Mouse (Mus musculus) lung, postnatal 0 days (tissue): Measurements from ENCODE around the gene Arhgap5. TPM values are rescaled to one million over a fixed set of nuclear protein-coding genes. Genes with fewer than 3 reads are reported as not detected.
A peak's percentile ranks its signal among the peaks of the same experiment; 100 is the strongest.

Source experiments
- ATAC-seq: fragments of 200-750 bp; cut with Nextera tagmentation; 2 replicates; pipeline ENCODE4 v1.8.0; 2017; ENCODE audit warnings: moderate library complexity
- DNase-seq: peaks from one replicate; pipeline ENCODE4 v3.0.0-alpha.2; 2016; ENCODE audit warnings: low spot score
- H3K27ac ChIP-seq: fragments of 300-500 bp; sonication (generic); 2 replicates; pipeline ENCODE4 v1.5.1; 2014; ENCODE audit warnings: antibody characterized with exemption, mild to moderate bottlenecking, low read length, mixed read lengths
- H3K27me3 ChIP-seq: fragments of 300-500 bp; sonication (generic); replicated peaks from 2 replicates; pipeline ENCODE4 v1.6.1; 2014; ENCODE audit warnings: low read length, mixed read lengths; ENCODE audit not compliant: insufficient read depth
- H3K36me3 ChIP-seq: fragments of 300-500 bp; sonication (generic); 2 replicates; pipeline ENCODE4 v1.6.1; 2014; ENCODE audit warnings: low read length, mixed read lengths; ENCODE audit not compliant: insufficient read depth
- H3K4me1 ChIP-seq: fragments of 300-500 bp; sonication (generic); 2 replicates; pipeline ENCODE4 v1.6.1; 2014; ENCODE audit warnings: antibody characterized with exemption, low read depth, low read length, mixed read lengths; ENCODE audit not compliant: insufficient read depth
- H3K4me2 ChIP-seq: fragments of 300-500 bp; sonication (generic); replicated peaks from 2 replicates; pipeline ENCODE4 v1.6.1; 2014; ENCODE audit warnings: low read depth, mild to moderate bottlenecking, low read length, moderate library complexity, mixed read lengths
- H3K4me3 ChIP-seq: fragments of 300-500 bp; sonication (generic); 2 replicates; pipeline ENCODE4 v1.5.1; 2014; ENCODE audit warnings: low read depth, low read length
- H3K9ac ChIP-seq: fragments of 300-500 bp; sonication (generic); replicated peaks from 2 replicates; pipeline ENCODE4 v1.6.1; 2014; ENCODE audit warnings: low read depth, mild to moderate bottlenecking
- H3K9me3 ChIP-seq: fragments of 300-500 bp; sonication (generic); 2 replicates; pipeline ENCODE4 v1.6.1; 2016; ENCODE audit warnings: low read length, mixed read lengths
- CTCF ChIP-seq: IDR thresholded peaks from 2 replicates; pipeline ENCODE4 v1.5.1; 2016; ENCODE audit warnings: antibody characterized with exemption, mild to moderate bottlenecking
- EP300 ChIP-seq: IDR thresholded peaks from 2 replicates; pipeline ENCODE4 v1.6.1; 2016; ENCODE audit warnings: antibody characterized with exemption, mild to moderate bottlenecking, control low read depth
- WGBS: fragments of 180-500 bp; shearing (Covaris S2); extraction: QIAGEN DNeasy Blood & Tissue Kit; methylation state at CpG from one replicate; pipeline ENCODE4 v1.1.7; 2014; 5-methylcytosine and 5-hydroxymethylcytosine counted together
- polyA plus RNA-seq: library from polyadenylated mRNA; unstranded; fragments of >200 nt; fragmentation: Nextera tagmentation; extraction: Ambion mirVana; gene quantifications from 2 replicates; pipeline ENCODE4 v1.2.1, GENCODE M21; 2015

Arhgap5 gene
- polyA plus RNA-seq, 1 experiment from 2014 or later = 32.1 TPM

GRCm38 (mm10) chr12:52615703-52616102, 111.9 kb downstream of the Arhgap5 start:
- no peaks in the 10 kb centered on the region for H3K9me3 ChIP-seq
- no peak overlapping the region for H3K27ac ChIP-seq
- no peak overlapping the region for H3K4me2 ChIP-seq
- TF ChIP-seq CTCF (no peak), EP300 (no peak)
- no peak for DNase-seq
- no peak overlapping the region for H3K4me3 ChIP-seq
- H3K9ac ChIP-seq = no peak overlapping the region
- H3K36me3 ChIP-seq = no peaks in the 10 kb centered on the region
- no peaks in the 10 kb centered on the region for H3K27me3 ChIP-seq
- 85% methylated on average over 3 of the region's 3 CpGs for WGBS
- no peaks in the 10 kb centered on the region for H3K4me1 ChIP-seq
- no peak for ATAC-seq

DNA sequence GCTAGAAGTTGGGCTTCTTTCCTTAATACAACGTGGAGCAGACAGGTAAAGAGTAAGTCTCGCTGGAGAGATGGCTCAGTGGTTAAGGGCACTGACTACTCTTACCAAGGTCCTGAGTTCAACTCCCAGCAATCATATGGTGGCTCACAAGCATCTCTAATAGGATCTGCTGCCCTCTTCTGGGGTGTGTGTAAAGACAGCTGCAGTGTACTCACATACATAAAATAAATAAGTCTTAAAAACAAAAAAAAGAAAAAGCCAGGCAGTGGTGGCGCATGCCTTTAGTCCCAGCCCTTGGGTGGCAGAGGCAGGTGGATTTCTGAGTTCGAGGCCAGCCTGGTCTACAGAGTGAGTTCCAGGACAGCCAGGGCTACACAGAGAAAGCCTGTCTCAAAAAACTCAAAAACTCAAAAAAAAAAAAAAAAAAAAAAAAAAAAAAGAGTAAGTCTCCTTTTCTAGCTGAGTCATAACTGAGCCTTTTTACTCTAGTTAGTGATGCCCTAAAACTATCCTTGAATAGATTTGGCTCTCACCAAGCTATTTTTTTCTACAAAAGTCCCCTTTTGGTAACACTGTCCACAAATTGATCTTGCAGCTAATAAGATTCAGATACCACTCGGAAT, 114.8 kb downstream of the Arhgap5 start:
- Histone ChIP-seq H3K9me3 (no peaks in the 10 kb centered on the region), H3K27me3 (no peaks in the 10 kb centered on the region), H3K27ac (no peak overlapping the region), H3K36me3 (no peaks in the 10 kb centered on the region), H3K4me2 (no peak overlapping the region), H3K9ac (no peak overlapping the region), H3K4me1 (no peaks in the 10 kb centered on the region), H3K4me3 (no peak overlapping the region)
- 78% methylated on average over 5 of the region's 5 CpGs for WGBS
- TF ChIP-seq CTCF (peak; percentile 13; the same call in 1 of the 2 replicates), EP300 (no peak)
- no peak for ATAC-seq
- no peak for DNase-seq

DNA sequence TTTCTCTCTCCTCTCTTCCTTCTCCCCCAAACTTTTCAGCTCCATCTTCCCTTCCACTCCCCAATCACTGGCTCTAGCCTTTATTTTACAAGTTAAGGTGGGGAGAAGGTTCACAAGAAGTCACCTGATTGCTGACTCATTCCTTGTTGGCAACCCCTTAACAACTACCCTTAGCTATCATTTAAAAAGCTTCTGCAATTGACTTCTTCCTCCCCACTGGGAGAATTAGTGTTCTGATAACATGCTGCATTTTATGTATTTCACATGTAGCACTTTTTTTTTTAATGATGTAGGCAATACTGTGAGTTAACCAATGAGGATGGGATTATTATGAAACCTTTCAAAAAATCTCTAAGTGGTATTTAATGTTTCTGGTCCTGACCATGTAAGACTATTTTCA, 115.9 kb downstream of the Arhgap5 start:
- Histone ChIP-seq H3K9ac (no peak overlapping the region), H3K4me2 (no peak overlapping the region), H3K9me3 (no peaks in the 10 kb centered on the region), H3K27me3 (no peaks in the 10 kb centered on the region), H3K36me3 (no peaks in the 10 kb centered on the region), H3K27ac (no peak overlapping the region), H3K4me3 (no peak overlapping the region), H3K4me1 (no peaks in the 10 kb centered on the region)
- no peak for DNase-seq
- ATAC-seq = no peak
- TF ChIP-seq EP300 = no peak
- TF ChIP-seq CTCF = no peak

Other genes with a start within 250 kb of the Arhgap5 start
- gene Akap6, start 195.4 kb downstream of the Arhgap5 start, polyA plus RNA-seq = 0.12 and 0.31 TPM in 2 replicates